Mouse (Mus musculus): ENCODE results near the gene Tmcc3. TPM values are rescaled to one million over a fixed set of nuclear protein-coding genes. Genes with fewer than 3 reads are reported as not detected.

The Tmcc3 gene
- total RNA-seq, 1 experiment = 7.0 TPM

- DNase-seq (ENCODE audit: low read depth, low spot score) = no peak
- H3K4me1 ChIP-seq (ENCODE audit: control insufficient read depth in 2 of 2, insufficient read depth in 2 of 2, low read length in 2 of 2, poor library complexity in 1 of 2) = no peaks in the 10 kb centered on the region
- H3K4me3 ChIP-seq (ENCODE audit: insufficient read depth in 1 of 2, low read depth in 1 of 2, low read length in 2 of 2, poor library complexity in 1 of 2, severe bottlenecking in 1 of 2) = no peak overlapping the region
- no peak overlapping the region for H3K27ac ChIP-seq (ENCODE audit: insufficient read depth, low read depth, low read length, poor library complexity, severe bottlenecking)
- in situ Hi-C loops (cut with MboI; ENCODE audit: low sequenced_read_pairs in 2 of 2, unreplicated experiment in 2 of 2) = no loop called here
- no peaks in the 10 kb centered on the region for H3K36me3 ChIP-seq (ENCODE audit: control insufficient read depth, insufficient read depth, low read length, poor library complexity, severe bottlenecking)
- H3K9ac ChIP-seq (ENCODE audit: insufficient read depth, low read depth, low read length, poor library complexity, severe bottlenecking) = no peak overlapping the region
- no peaks in the 10 kb centered on the region for H3K9me3 ChIP-seq (ENCODE audit: control insufficient read depth, insufficient read depth, low read depth, low read length)
- TF ChIP-seq ZNF384 (IDR thresholded peaks at IDR 0.05; ENCODE audit: low read depth, low read length) (no peak), ZC3H11A (IDR thresholded peaks at IDR 0.05; ENCODE audit: borderline replicate concordance, low read depth, low read length) (no peak), MAFK (IDR thresholded peaks at IDR 0.05; ENCODE audit: insufficient read depth, low read depth, low read length) (no peak), HCFC1 (IDR thresholded peaks at IDR 0.05; ENCODE audit: borderline replicate concordance, insufficient read depth, low read length) (no peak), CHD2 (IDR thresholded peaks at IDR 0.05; ENCODE audit: low read depth, low read length) (no peak)
Observed at GRCm38 (mm10) chr10:94352877-94353853, 41.4 kb downstream of the Tmcc3 start.

- no peaks in the 10 kb centered on the region for H3K36me3 ChIP-seq (ENCODE audit: control insufficient read depth, insufficient read depth, low read length, poor library complexity, severe bottlenecking)
- no peak overlapping the region for H3K9ac ChIP-seq (ENCODE audit: insufficient read depth, low read depth, low read length, poor library complexity, severe bottlenecking)
- no peak overlapping the region for H3K27ac ChIP-seq (ENCODE audit: insufficient read depth, low read depth, low read length, poor library complexity, severe bottlenecking)
- no peaks in the 10 kb centered on the region for H3K4me1 ChIP-seq (ENCODE audit: control insufficient read depth in 2 of 2, insufficient read depth in 2 of 2, low read length in 2 of 2, poor library complexity in 1 of 2)
- H3K9me3 ChIP-seq (ENCODE audit: control insufficient read depth, insufficient read depth, low read depth, low read length) = no peaks in the 10 kb centered on the region
- in situ Hi-C loops (cut with MboI; ENCODE audit: low sequenced_read_pairs in 2 of 2, unreplicated experiment in 2 of 2) = no loop called here
- DNase-seq (ENCODE audit: low read depth, low spot score) = no peak
- H3K4me3 ChIP-seq (ENCODE audit: insufficient read depth in 1 of 2, low read depth in 1 of 2, low read length in 2 of 2, poor library complexity in 1 of 2, severe bottlenecking in 1 of 2) = no peak overlapping the region
- TF ChIP-seq MAFK (IDR thresholded peaks at IDR 0.05; ENCODE audit: insufficient read depth, low read depth, low read length) (no peak), ZNF384 (IDR thresholded peaks at IDR 0.05; ENCODE audit: low read depth, low read length) (no peak), ZC3H11A (IDR thresholded peaks at IDR 0.05; ENCODE audit: borderline replicate concordance, low read depth, low read length) (no peak), HCFC1 (IDR thresholded peaks at IDR 0.05; ENCODE audit: borderline replicate concordance, insufficient read depth, low read length) (no peak), CHD2 (IDR thresholded peaks at IDR 0.05; ENCODE audit: low read depth, low read length) (no peak)
Observed at GRCm38 (mm10) chr10:94354005-94354404, 42.3 kb downstream of the Tmcc3 start.

- TF ChIP-seq ZNF384 (IDR thresholded peaks at IDR 0.05; ENCODE audit: low read depth, low read length) = no peak
- no peak for TF ChIP-seq MAFK (IDR thresholded peaks at IDR 0.05; ENCODE audit: insufficient read depth, low read depth, low read length)
- no peak for TF ChIP-seq CHD2 (IDR thresholded peaks at IDR 0.05; ENCODE audit: low read depth, low read length)
- no peak for TF ChIP-seq ZC3H11A (IDR thresholded peaks at IDR 0.05; ENCODE audit: borderline replicate concordance, low read depth, low read length)
- TF ChIP-seq HCFC1 (IDR thresholded peaks at IDR 0.05; ENCODE audit: borderline replicate concordance, insufficient read depth, low read length) = no peak
- no peaks in the 10 kb centered on the region for H3K9me3 ChIP-seq (ENCODE audit: control insufficient read depth, insufficient read depth, low read depth, low read length)
- H3K4me3 ChIP-seq (ENCODE audit: insufficient read depth in 1 of 2, low read depth in 1 of 2, low read length in 2 of 2, poor library complexity in 1 of 2, severe bottlenecking in 1 of 2) = no peak overlapping the region
- no peaks in the 10 kb centered on the region for H3K36me3 ChIP-seq (ENCODE audit: control insufficient read depth, insufficient read depth, low read length, poor library complexity, severe bottlenecking)
- H3K4me1 ChIP-seq (ENCODE audit: control insufficient read depth in 2 of 2, insufficient read depth in 2 of 2, low read length in 2 of 2, poor library complexity in 1 of 2) = no peaks in the 10 kb centered on the region
- DNase-seq (ENCODE audit: low read depth, low spot score) = no peak
- H3K9ac ChIP-seq (ENCODE audit: insufficient read depth, low read depth, low read length, poor library complexity, severe bottlenecking) = no peak overlapping the region
- in situ Hi-C loops (cut with MboI; ENCODE audit: low sequenced_read_pairs in 2 of 2, unreplicated experiment in 2 of 2) = no loop called here
- H3K27ac ChIP-seq (ENCODE audit: insufficient read depth, low read depth, low read length, poor library complexity, severe bottlenecking) = no peak overlapping the region
Observed at GRCm38 (mm10) chr10:94354427-94354826, 42.7 kb downstream of the Tmcc3 start.

GRCm38 (mm10) chr10:94356504-94357169 is 44.9 kb downstream of the Tmcc3 start:
- no peak for TF ChIP-seq ZC3H11A (IDR thresholded peaks at IDR 0.05; ENCODE audit: borderline replicate concordance, low read depth, low read length)
- no peak for TF ChIP-seq MAFK (IDR thresholded peaks at IDR 0.05; ENCODE audit: insufficient read depth, low read depth, low read length)
- no peak for TF ChIP-seq HCFC1 (IDR thresholded peaks at IDR 0.05; ENCODE audit: borderline replicate concordance, insufficient read depth, low read length)
- no peak for TF ChIP-seq CHD2 (IDR thresholded peaks at IDR 0.05; ENCODE audit: low read depth, low read length)
- no peak for TF ChIP-seq ZNF384 (IDR thresholded peaks at IDR 0.05; ENCODE audit: low read depth, low read length)
- in situ Hi-C loops (cut with MboI; ENCODE audit: low sequenced_read_pairs in 2 of 2, unreplicated experiment in 2 of 2) = no loop called here

More at GRCm38 (mm10) chr10:94356504-94357169, 44.9 kb downstream of the Tmcc3 start:
- no peak for DNase-seq (ENCODE audit: low read depth, low spot score)
- H3K4me3 ChIP-seq (ENCODE audit: insufficient read depth in 1 of 2, low read depth in 1 of 2, low read length in 2 of 2, poor library complexity in 1 of 2, severe bottlenecking in 1 of 2) = no peak overlapping the region
- H3K9ac ChIP-seq (ENCODE audit: insufficient read depth, low read depth, low read length, poor library complexity, severe bottlenecking) = no peak overlapping the region
- no peaks in the 10 kb centered on the region for H3K4me1 ChIP-seq (ENCODE audit: control insufficient read depth in 2 of 2, insufficient read depth in 2 of 2, low read length in 2 of 2, poor library complexity in 1 of 2)
- H3K36me3 ChIP-seq (ENCODE audit: control insufficient read depth, insufficient read depth, low read length, poor library complexity, severe bottlenecking) = no peaks in the 10 kb centered on the region
- H3K9me3 ChIP-seq (ENCODE audit: control insufficient read depth, insufficient read depth, low read depth, low read length) = 0 out of 2 replicates have a peak, but pooled peaks cover 3% of the 10 kb centered on the region
- no peak overlapping the region for H3K27ac ChIP-seq (ENCODE audit: insufficient read depth, low read depth, low read length, poor library complexity, severe bottlenecking)
